Mouse (Mus musculus) hindbrain, embryonic 12.5 days (tissue): ENCODE results near the gene Mrm3. TPM values are rescaled to one million over a fixed set of nuclear protein-coding genes. Genes with fewer than 3 reads are reported as not detected.

ENCODE experiments used
- ATAC-seq: fragments of 200-750 bp; cut with Nextera tagmentation; 2 replicates; pipeline ENCODE4 v1.8.0; 2017; ENCODE audit warnings: moderate TSS enrichment; ENCODE audit not compliant: low FRiP score
- H3K27ac ChIP-seq: fragments of 300-500 bp; sonication (generic); 2 replicates; pipeline ENCODE4 v1.5.1; 2016; ENCODE audit warnings: mild to moderate bottlenecking
- H3K27me3 ChIP-seq: fragments of 300-500 bp; sonication (generic); 2 replicates; pipeline ENCODE4 v1.6.1; 2016; ENCODE audit warnings: mild to moderate bottlenecking
- H3K36me3 ChIP-seq: fragments of 300-500 bp; sonication (generic); 2 replicates; pipeline ENCODE4 v1.6.1; 2016; ENCODE audit warnings: mild to moderate bottlenecking
- H3K4me1 ChIP-seq: fragments of 300-500 bp; sonication (generic); 2 replicates; pipeline ENCODE4 v1.6.1; 2016
- H3K4me2 ChIP-seq: fragments of 300-500 bp; sonication (generic); replicated peaks from 2 replicates; pipeline ENCODE4 v1.6.1; 2016; ENCODE audit warnings: mild to moderate bottlenecking
- H3K4me3 ChIP-seq: fragments of 300-500 bp; sonication (generic); 2 replicates; pipeline ENCODE4 v1.5.1; 2016; ENCODE audit warnings: mild to moderate bottlenecking
- H3K9ac ChIP-seq: fragments of 300-500 bp; sonication (generic); 2 replicates; pipeline ENCODE4 v1.6.1; 2016; ENCODE audit warnings: mild to moderate bottlenecking, moderate library complexity
- H3K9me3 ChIP-seq: fragments of 300-500 bp; sonication (generic); replicated peaks from 2 replicates; pipeline ENCODE4 v1.6.1; 2016; ENCODE audit warnings: mild to moderate bottlenecking
- WGBS: fragments of 180-500 bp; shearing (Covaris S2); methylation state at CpG from one replicate; pipeline ENCODE4 v1.1.7; 2016; 5-methylcytosine and 5-hydroxymethylcytosine counted together
- polyA plus RNA-seq: library from polyadenylated mRNA; unstranded; fragments of >200 nt; fragmentation: Nextera tagmentation; extraction: Ambion mirVana; gene quantifications from 2 replicates; pipeline ENCODE4 v1.2.1, GENCODE M21; 2016

The Mrm3 gene
- polyA plus RNA-seq, 1 experiment from 2014 or later = 18.0 TPM

DNA sequence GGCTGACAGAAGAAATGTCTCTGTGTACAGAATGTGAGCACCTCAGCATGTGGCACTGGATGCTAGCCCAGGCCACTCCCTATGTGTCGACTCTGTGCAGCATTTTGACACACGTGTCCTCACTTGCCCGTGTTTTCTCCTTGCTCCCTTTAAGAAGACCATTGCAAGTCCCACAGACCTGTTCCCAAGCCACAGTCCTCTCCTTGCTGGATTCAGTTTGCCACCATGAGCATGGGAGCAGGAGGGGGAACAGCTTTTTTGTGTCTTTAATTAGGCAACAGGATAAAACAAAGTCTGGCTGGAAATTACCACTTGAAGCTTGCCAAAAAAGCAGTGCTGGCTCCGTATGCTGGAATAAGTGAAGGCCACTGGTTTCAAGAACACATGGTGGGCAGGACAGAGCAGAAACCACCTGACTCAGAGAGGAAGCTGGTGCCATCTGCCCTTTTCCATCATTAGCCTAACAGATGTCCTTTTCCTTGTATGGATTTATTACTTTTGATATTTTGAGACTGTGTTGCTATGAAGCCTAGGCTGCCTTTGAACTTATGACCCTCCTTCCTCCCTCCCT, 12.0 kb downstream of the Mrm3 start:
- 0 out of 2 replicates have a peak overlapping the region, but pooled peaks have one; percentile 13 for H3K9ac ChIP-seq
- ATAC-seq = no peak
- H3K27ac ChIP-seq = no peak overlapping the region
- H3K9me3 ChIP-seq = no peaks in the 10 kb centered on the region
- H3K4me1 ChIP-seq = peaks cover 29% of the 10 kb centered on the region
- peaks cover 15% of the 10 kb centered on the region; the same call in 1 of the 2 replicates for H3K36me3 ChIP-seq
- no peak overlapping the region for H3K4me2 ChIP-seq
- H3K4me3 ChIP-seq = no peak overlapping the region
- 65% methylated on average over 4 of the region's 4 CpGs for WGBS
- H3K27me3 ChIP-seq = no peaks in the 10 kb centered on the region

DNA sequence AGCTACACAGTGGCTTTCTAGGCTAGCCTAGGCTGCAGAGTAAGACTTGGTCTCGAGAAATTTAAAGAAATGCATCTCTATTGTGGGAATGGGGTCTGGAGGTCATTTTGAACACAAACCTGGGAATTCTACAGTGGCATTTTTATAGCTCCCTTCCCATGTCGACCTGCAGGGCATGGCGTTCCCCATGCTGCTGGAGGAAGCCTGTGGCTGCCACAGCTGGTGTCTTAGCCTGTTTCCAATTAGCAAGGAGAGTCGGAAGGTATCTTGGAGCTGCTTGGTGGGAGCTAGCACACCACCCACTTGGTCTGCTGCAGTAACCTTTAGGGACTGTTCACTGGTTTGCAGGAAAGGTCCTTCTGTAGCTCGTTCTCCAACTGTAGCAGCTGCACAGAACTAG, 12.6 kb downstream of the Mrm3 start:
- Histone ChIP-seq H3K4me2 (no peak overlapping the region), H3K36me3 (0 out of 2 replicates have a peak, but pooled peaks cover 9% of the 10 kb centered on the region), H3K9me3 (no peaks in the 10 kb centered on the region), H3K27me3 (no peaks in the 10 kb centered on the region), H3K27ac (peak overlapping the region; percentile 52; the same call in 1 of the 2 replicates), H3K9ac (no peak overlapping the region), H3K4me1 (peaks cover 35% of the 10 kb centered on the region), H3K4me3 (no peak overlapping the region)
- no peak for ATAC-seq
- WGBS = 45% methylated on average over 5 of the region's 5 CpGs

DNA sequence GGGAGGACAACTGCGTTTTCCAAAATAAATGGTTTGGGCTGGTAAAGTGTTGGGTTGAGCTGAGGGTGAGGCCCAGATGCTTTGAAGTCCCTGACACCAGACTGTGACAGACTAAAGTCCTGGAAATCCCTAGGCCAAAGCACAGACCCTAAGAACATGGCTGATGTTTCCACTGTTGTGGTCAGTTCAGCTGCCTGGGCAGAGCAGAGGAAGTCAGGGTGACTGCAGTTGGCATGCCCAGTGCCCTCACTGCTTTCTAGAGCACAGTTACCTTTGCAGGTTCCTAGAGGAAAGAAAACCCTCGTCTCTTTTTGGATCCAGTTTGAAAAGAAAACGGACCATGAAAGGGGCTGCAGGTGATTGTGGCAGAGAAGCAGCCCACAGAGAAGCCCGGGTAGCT, 13.9 kb downstream of the Mrm3 start:
- Histone ChIP-seq H3K27me3 (no peaks in the 10 kb centered on the region), H3K9ac (no peak overlapping the region), H3K4me2 (no peak overlapping the region), H3K9me3 (no peaks in the 10 kb centered on the region), H3K4me3 (no peak overlapping the region), H3K4me1 (peaks cover 48% of the 10 kb centered on the region), H3K36me3 (0 out of 2 replicates have a peak, but pooled peaks cover 7% of the 10 kb centered on the region), H3K27ac (no peak overlapping the region)
- WGBS = 76% methylated on average over 4 of the region's 4 CpGs
- ATAC-seq = no peak

DNA sequence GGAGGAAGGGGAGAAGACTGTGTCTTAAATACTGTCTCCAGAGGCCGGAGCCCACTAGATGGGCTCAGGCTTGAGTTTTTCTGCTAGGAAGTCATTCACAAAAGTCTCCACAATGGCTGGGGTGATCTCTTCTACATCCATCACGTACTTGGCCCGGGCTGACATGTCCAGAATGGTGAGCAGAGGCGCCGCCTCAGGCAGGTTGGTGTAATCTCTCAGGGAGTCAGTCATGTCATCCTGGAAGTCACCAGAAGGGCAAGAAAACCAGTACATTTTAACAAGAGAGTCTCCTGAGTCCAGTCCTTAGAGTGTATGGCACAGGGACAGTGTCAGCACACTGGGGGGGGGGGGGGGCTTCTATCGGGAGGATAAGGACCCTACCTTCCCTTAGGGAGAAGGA, 15.0 kb downstream of the Mrm3 start:
- Histone ChIP-seq H3K9ac (no peak overlapping the region), H3K4me3 (no peak overlapping the region), H3K4me2 (no peak overlapping the region), H3K27ac (no peak overlapping the region), H3K4me1 (peaks cover 56% of the 10 kb centered on the region), H3K9me3 (no peaks in the 10 kb centered on the region), H3K27me3 (no peaks in the 10 kb centered on the region), H3K36me3 (0 out of 2 replicates have a peak, but pooled peaks cover 7% of the 10 kb centered on the region)
- no peak for ATAC-seq
- WGBS = 65% methylated on average over 6 of the region's 6 CpGs

DNA sequence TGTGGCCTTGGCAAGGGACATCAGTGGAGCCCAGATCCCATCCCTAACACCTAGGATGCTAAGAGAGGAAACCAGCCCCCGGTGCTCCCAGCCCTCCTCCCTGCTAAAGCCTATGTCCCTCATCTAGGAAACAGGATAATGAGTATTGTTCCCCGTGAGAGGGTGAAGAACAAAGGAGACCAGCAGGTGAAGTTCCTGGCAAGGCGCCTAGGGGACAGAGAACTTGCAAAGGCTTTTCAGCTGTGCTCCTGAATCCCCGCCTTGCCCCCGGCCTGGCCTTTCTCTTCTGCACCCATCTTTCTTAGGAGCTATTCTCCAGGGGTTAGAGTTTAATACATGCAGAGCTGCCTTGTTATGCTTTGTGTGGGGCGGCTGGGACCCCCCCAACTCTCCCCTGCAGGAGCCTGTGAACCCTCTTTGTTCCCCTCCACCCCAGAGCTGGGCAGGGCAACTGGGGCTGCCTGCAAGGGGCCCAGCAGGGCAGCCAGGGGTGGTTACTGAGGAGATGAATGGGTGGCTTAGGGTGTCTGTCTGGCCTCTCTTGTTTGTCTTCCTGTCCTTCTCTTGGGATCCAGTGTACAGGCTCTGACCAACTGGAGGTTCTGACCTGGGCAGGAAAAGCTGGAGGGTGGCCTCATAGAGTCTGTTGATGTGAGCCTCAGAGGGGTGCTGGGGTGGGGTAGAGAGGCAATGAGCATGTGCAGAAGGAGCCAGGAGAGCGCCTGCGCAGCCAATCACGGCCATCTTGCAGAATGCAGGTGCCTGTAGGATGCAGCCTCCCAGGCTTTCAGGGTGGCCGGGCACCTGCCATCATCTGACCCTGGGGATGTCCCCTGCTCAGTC, 16.9 kb downstream of the Mrm3 start:
- Histone ChIP-seq H3K4me2 (no peak overlapping the region), H3K4me3 (no peak overlapping the region), H3K27me3 (no peaks in the 10 kb centered on the region), H3K27ac (peak overlapping the region; percentile 41; the same call in 1 of the 2 replicates), H3K4me1 (peaks cover 52% of the 10 kb centered on the region), H3K9ac (peak overlapping the region; percentile 13; the same call in 1 of the 2 replicates), H3K36me3 (0 out of 2 replicates have a peak, but pooled peaks cover 7% of the 10 kb centered on the region), H3K9me3 (no peaks in the 10 kb centered on the region)
- WGBS = 52% methylated on average over 10 of the region's 10 CpGs
- ATAC-seq = no peak

DNA sequence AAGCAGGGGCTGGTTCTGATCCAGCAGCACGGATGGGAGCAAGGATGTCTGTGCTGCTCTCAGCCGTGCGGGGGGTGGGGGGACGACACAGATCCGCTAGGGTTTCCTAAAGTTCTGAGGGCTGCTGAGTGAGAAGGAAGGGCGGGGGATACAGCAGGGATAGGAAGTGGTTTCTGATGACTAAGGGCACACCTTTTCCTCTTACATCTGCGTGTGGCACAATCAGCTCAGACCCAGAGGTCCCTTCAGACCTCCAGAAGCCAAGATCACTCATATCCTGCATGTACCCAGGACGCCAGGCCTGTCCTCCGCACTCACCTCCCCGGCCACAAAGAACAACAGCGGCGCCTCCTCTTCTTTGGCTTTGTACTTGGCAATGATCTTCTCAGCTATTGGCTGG, 17.7 kb downstream of the Mrm3 start:
- Histone ChIP-seq H3K9ac (no peak overlapping the region), H3K27me3 (no peaks in the 10 kb centered on the region), H3K36me3 (0 out of 2 replicates have a peak, but pooled peaks cover 7% of the 10 kb centered on the region), H3K4me2 (no peak overlapping the region), H3K27ac (no peak overlapping the region), H3K9me3 (no peaks in the 10 kb centered on the region), H3K4me3 (no peak overlapping the region), H3K4me1 (peaks cover 50% of the 10 kb centered on the region)
- no peak for ATAC-seq
- WGBS = 72% methylated on average over 12 of the region's 12 CpGs

DNA sequence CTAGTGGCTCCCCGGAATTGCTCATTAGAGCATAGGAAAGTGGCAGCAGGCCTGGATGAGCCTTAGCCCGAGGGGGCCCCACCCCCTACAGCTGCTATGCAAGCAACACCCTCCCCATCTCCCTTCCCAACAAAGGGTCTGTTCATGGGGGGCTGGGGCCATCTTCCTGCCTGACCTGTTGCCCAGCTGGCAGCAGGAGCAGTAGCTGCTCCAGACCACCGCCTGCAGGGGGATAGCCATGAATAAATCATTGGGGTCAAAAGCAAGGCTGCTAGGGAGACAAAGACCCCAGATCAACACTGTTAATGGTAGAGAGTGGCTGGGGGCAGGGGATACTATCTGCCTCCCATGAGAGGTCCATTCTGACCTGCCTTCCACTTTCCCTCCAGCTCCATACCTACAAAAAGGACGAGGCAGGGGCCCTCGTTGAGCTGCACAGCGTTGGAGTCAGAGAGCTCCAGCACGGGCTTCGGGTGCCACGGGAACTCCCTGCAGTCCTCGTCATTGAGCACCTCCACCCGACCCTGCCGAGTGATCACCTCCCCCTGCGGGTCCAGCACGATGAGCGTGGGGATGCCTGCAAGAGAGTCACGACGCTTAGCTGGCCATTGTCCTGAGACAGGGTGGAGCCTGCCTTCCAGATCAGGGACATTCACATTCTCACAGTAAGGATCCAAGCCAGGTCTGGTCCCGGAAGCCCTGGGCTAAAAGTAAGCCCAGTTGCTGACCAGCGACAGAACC, 19.3 kb downstream of the Mrm3 start:
- Histone ChIP-seq H3K4me2 (peak overlapping the region; percentile 27), H3K27ac (peak overlapping the region; percentile 76), H3K4me3 (no peak overlapping the region; the same call in 1 of the 2 replicates), H3K9ac (peak overlapping the region; percentile 20; the same call in 1 of the 2 replicates), H3K36me3 (0 out of 2 replicates have a peak, but pooled peaks cover 7% of the 10 kb centered on the region), H3K9me3 (no peaks in the 10 kb centered on the region), H3K27me3 (no peaks in the 10 kb centered on the region), H3K4me1 (peaks cover 64% of the 10 kb centered on the region)
- ATAC-seq = peak; percentile 62
- WGBS = 4% methylated on average over 19 of the region's 19 CpGs

DNA sequence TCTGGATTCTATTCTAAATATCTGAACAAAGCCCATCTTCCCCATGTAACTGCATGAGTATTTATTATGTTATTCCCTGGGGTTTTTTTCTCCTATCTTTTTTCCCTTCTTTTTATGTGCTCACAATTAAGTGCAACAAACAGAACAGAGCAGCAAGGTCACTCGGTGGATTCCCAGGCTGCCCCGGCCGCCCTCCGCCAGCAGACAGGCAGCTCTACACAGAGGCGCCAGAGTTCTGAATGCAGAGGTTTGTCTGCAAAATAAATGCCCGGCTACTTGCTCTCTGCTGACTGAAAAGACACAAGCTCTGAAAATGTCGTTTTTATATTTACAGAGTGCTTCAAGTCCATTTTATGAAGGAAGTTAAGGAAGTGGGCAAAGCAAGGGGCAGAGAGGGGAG, 24.0 kb downstream of the Mrm3 start:
- peaks cover 9% of the 10 kb centered on the region; the same call in 1 of the 2 replicates for H3K36me3 ChIP-seq
- ATAC-seq = no peak
- H3K4me2 ChIP-seq = no peak overlapping the region
- H3K27ac ChIP-seq = peak overlapping the region; percentile 82
- no peaks in the 10 kb centered on the region for H3K27me3 ChIP-seq
- H3K9me3 ChIP-seq = no peaks in the 10 kb centered on the region
- 28% methylated on average over 7 of the region's 7 CpGs for WGBS
- H3K4me1 ChIP-seq = peaks cover 48% of the 10 kb centered on the region
- H3K9ac ChIP-seq = peak overlapping the region; percentile 28
- H3K4me3 ChIP-seq = no peak overlapping the region

DNA sequence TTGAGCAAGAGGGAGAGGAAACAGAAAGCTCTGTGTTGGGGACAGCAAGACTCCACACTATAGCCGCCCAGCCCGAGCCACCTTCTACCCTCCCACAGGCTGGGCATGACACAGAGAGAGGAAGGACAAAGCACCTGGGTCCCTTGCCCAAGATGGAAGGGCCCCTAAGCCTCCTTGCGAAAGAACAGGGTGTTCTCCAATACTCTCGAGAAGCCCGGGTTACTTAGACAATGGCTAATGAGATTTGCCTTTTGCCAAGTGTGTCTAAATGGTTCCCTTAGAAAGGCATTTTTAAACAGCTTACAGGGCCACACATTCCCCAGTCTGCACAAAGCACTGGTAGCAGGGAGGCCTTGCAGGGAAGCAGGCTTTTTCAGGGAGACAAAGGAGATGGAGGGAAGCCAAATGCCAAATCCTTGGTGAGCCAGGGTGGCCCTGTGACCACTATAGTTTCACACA, 24.5 kb downstream of the Mrm3 start:
- Histone ChIP-seq H3K27me3 (no peaks in the 10 kb centered on the region), H3K27ac (peak overlapping the region; percentile 82), H3K9ac (peak overlapping the region; percentile 28), H3K4me1 (peaks cover 43% of the 10 kb centered on the region), H3K4me2 (no peak overlapping the region), H3K9me3 (no peaks in the 10 kb centered on the region), H3K4me3 (no peak overlapping the region), H3K36me3 (peaks cover 9% of the 10 kb centered on the region; the same call in 1 of the 2 replicates)
- 29% methylated on average over 5 of the region's 5 CpGs for WGBS
- ATAC-seq = peak; percentile 75

DNA sequence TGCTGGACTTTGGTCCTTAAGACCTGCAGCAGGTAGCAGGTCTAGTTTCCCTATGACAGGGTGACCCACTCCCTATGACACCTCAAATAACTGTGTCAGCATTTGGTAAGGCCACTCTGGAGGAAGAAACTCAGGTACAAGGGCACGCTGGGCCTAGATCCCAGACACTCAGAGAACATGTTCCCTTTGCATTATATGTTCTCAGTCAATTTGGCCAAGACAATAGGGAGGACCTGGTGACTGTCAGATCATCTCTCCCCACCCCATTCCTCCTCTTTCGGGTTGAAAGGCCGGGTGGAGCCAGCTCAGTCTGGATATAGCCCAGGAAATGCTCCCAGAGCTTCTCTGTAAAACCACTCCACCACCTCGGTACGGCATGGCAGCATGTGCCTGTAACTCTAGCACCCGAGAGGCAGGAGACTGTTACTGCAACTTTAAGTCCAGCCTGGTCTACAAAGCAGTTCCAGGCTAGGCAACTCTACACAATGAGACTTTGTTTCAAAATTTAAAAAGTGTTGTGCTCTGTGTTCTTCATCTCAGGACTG, 25.1 kb downstream of the Mrm3 start:
- peaks cover 37% of the 10 kb centered on the region for H3K4me1 ChIP-seq
- 0 out of 2 replicates have a peak overlapping the region, but pooled peaks have one; percentile 28 for H3K9ac ChIP-seq
- 64% methylated on average over 6 of the region's 6 CpGs for WGBS
- H3K9me3 ChIP-seq = no peaks in the 10 kb centered on the region
- no peaks in the 10 kb centered on the region for H3K27me3 ChIP-seq
- H3K27ac ChIP-seq = peak overlapping the region; percentile 82
- no peak overlapping the region for H3K4me3 ChIP-seq
- ATAC-seq = peak; percentile 20; the same call in 1 of the 2 replicates
- H3K4me2 ChIP-seq = no peak overlapping the region
- peaks cover 14% of the 10 kb centered on the region; the same call in 1 of the 2 replicates for H3K36me3 ChIP-seq

DNA sequence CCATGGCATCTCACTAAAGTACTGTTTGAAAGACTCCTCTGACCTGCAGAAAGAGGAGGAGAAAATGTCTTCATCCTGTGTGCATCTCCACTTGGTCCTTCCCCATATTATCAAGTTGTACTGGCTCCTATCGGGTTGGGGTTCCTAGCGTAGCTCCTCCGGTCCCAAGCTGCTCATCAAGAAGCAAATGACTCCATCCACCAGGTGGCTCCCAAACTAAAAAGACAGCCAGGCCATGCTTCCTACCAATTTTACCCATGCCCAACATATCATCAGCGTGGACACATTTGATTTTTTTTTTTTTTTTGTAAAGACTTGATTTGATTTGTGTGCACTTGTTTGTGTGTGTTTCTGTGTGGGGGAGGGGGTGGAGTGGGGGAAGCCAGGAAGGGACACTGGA, 28.9 kb downstream of the Mrm3 start:
- Histone ChIP-seq H3K36me3 (peaks cover 17% of the 10 kb centered on the region; the same call in 1 of the 2 replicates), H3K4me1 (peaks cover 15% of the 10 kb centered on the region), H3K27me3 (no peaks in the 10 kb centered on the region), H3K9me3 (no peaks in the 10 kb centered on the region), H3K4me2 (no peak overlapping the region), H3K27ac (no peak overlapping the region), H3K9ac (no peak overlapping the region), H3K4me3 (no peak overlapping the region)
- 85% methylated on average over 4 of the region's 4 CpGs for WGBS
- ATAC-seq = no peak
